Mouse (Mus musculus) liver, embryonic 14.5 days (tissue): ENCODE measurements around the gene Cntn2. TPM values are rescaled to one million over a fixed set of nuclear protein-coding genes. Genes with fewer than 3 reads are reported as not detected.

ENCODE experiments used
- ATAC-seq: fragments of 200-750 bp; cut with Nextera tagmentation; 2 replicates; pipeline ENCODE4 v1.8.0; 2017; ENCODE audit warnings: moderate number of reproducible peaks, mild to moderate bottlenecking, moderate library complexity; ENCODE audit not compliant: insufficient read depth
- DNase-seq, 3 experiments: peaks; one replicate each; pipeline ENCODE4 v3.0.0-alpha.2; 2012 to 2013; ENCODE audit warnings: low read depth in 3 of 3, low spot score in 3 of 3
- H3K27ac ChIP-seq: fragments of 300-500 bp; sonication (generic); 2 replicates; pipeline ENCODE4 v1.5.1; 2014; ENCODE audit warnings: moderate library complexity, mild to moderate bottlenecking, control low read depth, inconsistent platforms
- H3K27me3 ChIP-seq: fragments of 300-500 bp; sonication (generic); 2 replicates; pipeline ENCODE4 v1.6.1; 2014; ENCODE audit warnings: mild to moderate bottlenecking, low read length, moderate library complexity; ENCODE audit not compliant: control insufficient read depth, insufficient read depth
- H3K36me3 ChIP-seq: fragments of 300-500 bp; sonication (generic); replicated peaks from 2 replicates; pipeline ENCODE4 v1.6.1; 2014; ENCODE audit warnings: low read depth; ENCODE audit not compliant: control insufficient read depth, insufficient read depth
- H3K4me1 ChIP-seq, 2 experiments: fragments of 200-500 bp in 1 of 2; fragments of 300-500 bp in 1 of 2; sonication (generic) in 1 of 2; replicated peaks; 2 replicates each; pipeline ENCODE4 v1.6.1; 2012 to 2014; ENCODE audit warnings: antibody characterized with exemption in 1 of 2, inconsistent platforms in 1 of 2, low read length in 1 of 2; ENCODE audit not compliant: control insufficient read depth in 2 of 2, insufficient read depth in 2 of 2
- H3K4me2 ChIP-seq: fragments of 300-500 bp; sonication (generic); 2 replicates; pipeline ENCODE4 v1.6.1; 2014; ENCODE audit warnings: low read depth, mild to moderate bottlenecking, control low read depth, moderate library complexity
- H3K4me3 ChIP-seq, 2 experiments: fragments of 200-500 bp in 1 of 2; fragments of 300-500 bp in 1 of 2; sonication (generic) in 1 of 2; 2 replicates each; pipeline ENCODE4 v1.5.1; 2012 to 2014; ENCODE audit warnings: low read depth in 2 of 2, low read length in 2 of 2, mild to moderate bottlenecking in 2 of 2, control low read depth in 1 of 2, inconsistent platforms in 1 of 2, moderate library complexity in 1 of 2; ENCODE audit not compliant: insufficient read depth in 1 of 2
- H3K9ac ChIP-seq: fragments of 300-500 bp; sonication (generic); replicated peaks from 2 replicates; pipeline ENCODE4 v1.6.1; 2014; ENCODE audit warnings: mild to moderate bottlenecking, control low read depth, moderate library complexity
- H3K9me3 ChIP-seq: fragments of 300-500 bp; sonication (generic); 2 replicates; pipeline ENCODE4 v1.6.1; 2016; ENCODE audit warnings: low read length, mixed read lengths; ENCODE audit not compliant: control insufficient read depth
- CTCF ChIP-seq: IDR thresholded peaks from 2 replicates; pipeline ENCODE4 v1.5.1; 2016; ENCODE audit warnings: antibody characterized with exemption, low read depth, control low read depth
- EP300 ChIP-seq: IDR thresholded peaks from 2 replicates; pipeline ENCODE4 v1.6.1; 2016; ENCODE audit warnings: antibody characterized with exemption, low read depth
- WGBS: fragments of 180-500 bp; shearing (Covaris S2); extraction: QIAGEN DNeasy Blood & Tissue Kit; methylation state at CpG from one replicate; pipeline ENCODE4 v1.1.7; 2014; ENCODE audit not compliant: insufficient replicate concordance; 5-methylcytosine and 5-hydroxymethylcytosine counted together
- polyA plus RNA-seq, 2 experiments: library from polyadenylated mRNA; depleted of rRNA in 1 of 2; stranded (reverse) in 1 of 2; unstranded in 1 of 2; fragments of >200 nt; fragmentation: Nextera tagmentation in 1 of 2; extraction: Ambion mirVana in 1 of 2; gene quantifications; 2 replicates each; pipeline versions ENCODE4 v1.2.1 to v1.2.3; 2012 to 2014

Gene Cntn2
- polyA plus RNA-seq (2012; rRNA removed) (0.02 and 0.17 TPM in 2 replicates), polyA plus RNA-seq (2014; fragmentation: Nextera tagmentation; extraction: Ambion mirVana) (0.05 TPM in 1 of 2 replicates, not detected in the other)

- no peak within 1 kb of the TSS for H3K4me3 ChIP-seq
- H3K4me1 ChIP-seq: no peaks in the 10 kb centered on the region
- H3K9me3 ChIP-seq: no peaks in the 10 kb centered on the region
- H3K4me2 ChIP-seq: no peak within 1 kb of the TSS
- no peak for ATAC-seq
- DNase-seq: no peak
- 5% methylated on average over 28 of the region's 30 CpGs for WGBS
- no peak within 1 kb of the TSS for H3K9ac ChIP-seq
- H3K27ac ChIP-seq: no peak within 1 kb of the TSS
- no peaks in the 10 kb centered on the region for H3K36me3 ChIP-seq
- TF ChIP-seq EP300: no peak
- peaks cover 32% of the 10 kb centered on the region for H3K27me3 ChIP-seq
Measured at GRCm38 (mm10) chr1:132542762-132543306, at the start of gene Cntn2. Gene Cntn2, minus strand, starts transcription at chr1:132543256.

GRCm38 (mm10) chr1:132592145-132592544 lies 49.1 kb upstream of the Cntn2 start:
- no peaks in the 10 kb centered on the region for H3K27me3 ChIP-seq
- no peak overlapping the region for H3K4me3 ChIP-seq
- no peak for TF ChIP-seq CTCF
- TF ChIP-seq EP300: no peak
- no peak for ATAC-seq
- no peak for DNase-seq
- H3K9me3 ChIP-seq: no peaks in the 10 kb centered on the region
- H3K4me2 ChIP-seq: no peak overlapping the region
- no peaks in the 10 kb centered on the region for H3K36me3 ChIP-seq
- WGBS: 50% methylated on average over 5 of the region's 5 CpGs
- no peaks in the 10 kb centered on the region for H3K4me1 ChIP-seq
- H3K27ac ChIP-seq: no peak overlapping the region
- no peak overlapping the region for H3K9ac ChIP-seq

- no peak for DNase-seq
- H3K9me3 ChIP-seq: no peaks in the 10 kb centered on the region
- H3K27me3 ChIP-seq: no peaks in the 10 kb centered on the region
- no peak overlapping the region for H3K4me3 ChIP-seq
- no peak for TF ChIP-seq EP300
- TF ChIP-seq CTCF: no peak
- no peaks in the 10 kb centered on the region for H3K4me1 ChIP-seq
- no peaks in the 10 kb centered on the region for H3K36me3 ChIP-seq
- H3K27ac ChIP-seq: no peak overlapping the region
- ATAC-seq: no peak
- no peak overlapping the region for H3K9ac ChIP-seq
- no peak overlapping the region for H3K4me2 ChIP-seq
- WGBS: 48% methylated on average over 11 of the region's 11 CpGs
Measured at GRCm38 (mm10) chr1:132591399-132591930, 48.4 kb upstream of the Cntn2 start.

GRCm38 (mm10) chr1:132586679-132587201 lies 43.7 kb upstream of the Cntn2 start:
- no peaks in the 10 kb centered on the region for H3K36me3 ChIP-seq
- no peaks in the 10 kb centered on the region for H3K27me3 ChIP-seq
- ATAC-seq (no peak), DNase-seq (peak in 1 of 3 experiments; percentile 6)
- WGBS: 52% methylated on average over 15 of the region's 15 CpGs
- no peak overlapping the region for H3K27ac ChIP-seq
- no peak overlapping the region for H3K4me2 ChIP-seq
- no peak overlapping the region for H3K9ac ChIP-seq
- H3K9me3 ChIP-seq: no peaks in the 10 kb centered on the region
- no peak for TF ChIP-seq CTCF
- TF ChIP-seq EP300: no peak
- H3K4me3 ChIP-seq: no peak overlapping the region
- no peaks in the 10 kb centered on the region for H3K4me1 ChIP-seq

- Histone ChIP-seq H3K36me3 (no peaks in the 10 kb centered on the region), H3K4me3 (no peak overlapping the region), H3K9me3 (no peaks in the 10 kb centered on the region), H3K27me3 (no peaks in the 10 kb centered on the region), H3K4me1 (no peaks in the 10 kb centered on the region), H3K27ac (no peak overlapping the region), H3K4me2 (no peak overlapping the region), H3K9ac (no peak overlapping the region)
- TF ChIP-seq EP300: no peak
- no peak for TF ChIP-seq CTCF
- ATAC-seq: no peak
- DNase-seq: no peak
- 61% methylated on average over 4 of the region's 4 CpGs for WGBS
Measured at GRCm38 (mm10) chr1:132585376-132585775, 42.3 kb upstream of the Cntn2 start.
